Mouse (Mus musculus): Measurements from ENCODE around the gene Smc1a.

GRCm38 (mm10) chrX:151999006-151999710 is 17.1 kb upstream of the Smc1a start:
- TF ChIP-seq CTCF (conservative IDR thresholded peaks at IDR 0.05; ENCODE audit: low read length) (no peak), NANOG (IDR thresholded peaks at IDR 0.05; ENCODE audit: borderline replicate concordance, low read length) (no peak), POU5F1 (IDR thresholded peaks at IDR 0.05; ENCODE audit: borderline replicate concordance, low read length) (no peak)

Measured in E14TG2a.4 (cell line).